Mouse (Mus musculus): ENCODE data around the gene Phgr1.
A peak's percentile ranks its signal among the peaks of the same experiment; 100 is the strongest.

Gene Phgr1

DNA sequence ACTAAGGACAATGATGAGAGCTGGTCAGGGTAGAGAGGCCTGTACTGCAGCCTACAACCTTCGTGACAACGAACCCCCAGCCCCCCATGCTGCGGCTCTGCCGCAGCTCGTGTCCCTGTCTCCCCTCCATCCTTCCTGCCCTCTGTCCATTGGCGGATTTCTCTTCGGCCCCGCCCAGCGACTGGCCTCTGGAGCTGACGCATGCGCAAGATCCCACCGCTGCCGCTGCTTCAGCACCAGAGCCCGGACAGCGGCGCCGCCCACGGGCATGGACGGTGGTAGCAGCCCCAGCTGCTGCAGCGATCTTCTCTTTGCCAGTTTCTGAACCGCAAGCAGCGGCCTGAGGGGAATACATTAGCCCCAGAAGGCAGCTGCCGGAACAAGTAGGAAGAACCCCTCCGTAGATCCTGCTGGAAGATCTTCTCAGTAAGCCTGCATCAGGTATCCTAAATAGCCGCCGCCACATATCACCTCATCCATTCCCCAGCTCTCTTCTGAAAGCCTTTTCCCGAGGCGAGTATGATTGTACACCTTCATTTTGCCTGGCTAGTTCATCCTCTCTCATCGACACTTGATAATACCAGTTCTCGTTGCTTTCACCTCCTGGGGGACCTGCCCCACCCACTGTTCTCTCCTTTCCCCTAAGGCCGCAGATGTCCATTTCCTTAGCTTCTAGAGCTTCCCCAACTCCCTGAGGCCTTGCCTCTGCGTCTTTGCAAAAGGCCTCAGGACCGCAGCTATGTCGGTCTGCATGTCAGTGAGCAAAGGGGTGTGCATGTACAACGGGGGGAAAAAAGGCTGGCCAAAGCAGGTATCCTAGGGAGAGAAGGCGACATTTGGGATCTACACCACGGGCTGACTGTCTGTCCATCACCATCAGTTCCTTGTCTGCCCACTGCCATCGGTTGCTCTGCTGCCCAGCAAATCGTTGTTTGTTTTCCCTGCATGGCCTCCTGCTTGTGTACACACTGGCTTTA is 7.2 kb downstream of the Phgr1 start, which contains the start of gene Disp2:
Gene Disp2, plus strand, starts transcription at position 216 of the 977 bp plus-strand sequence.
- peak; percentile 87 to 88 for DNase-seq

DNA sequence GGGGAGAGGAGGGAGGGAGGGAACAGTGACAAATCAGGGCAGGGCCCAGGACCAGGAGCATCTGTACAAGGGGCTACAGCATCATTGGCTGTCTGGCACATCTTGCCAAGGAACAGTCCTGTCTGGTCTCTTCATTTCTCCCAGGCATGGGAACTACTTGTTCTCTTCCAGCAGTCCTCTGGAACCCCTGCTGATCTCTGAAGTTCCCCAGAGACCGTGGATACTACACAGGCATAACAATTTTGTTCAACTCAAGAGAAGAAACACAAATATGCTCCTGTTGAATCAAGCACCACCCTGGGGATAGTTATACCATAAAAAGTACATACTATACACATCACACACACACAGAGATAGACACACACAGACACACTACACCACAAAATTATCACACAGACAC is 8.5 kb downstream of the Phgr1 start:
- DNase-seq, result no peak

DNA sequence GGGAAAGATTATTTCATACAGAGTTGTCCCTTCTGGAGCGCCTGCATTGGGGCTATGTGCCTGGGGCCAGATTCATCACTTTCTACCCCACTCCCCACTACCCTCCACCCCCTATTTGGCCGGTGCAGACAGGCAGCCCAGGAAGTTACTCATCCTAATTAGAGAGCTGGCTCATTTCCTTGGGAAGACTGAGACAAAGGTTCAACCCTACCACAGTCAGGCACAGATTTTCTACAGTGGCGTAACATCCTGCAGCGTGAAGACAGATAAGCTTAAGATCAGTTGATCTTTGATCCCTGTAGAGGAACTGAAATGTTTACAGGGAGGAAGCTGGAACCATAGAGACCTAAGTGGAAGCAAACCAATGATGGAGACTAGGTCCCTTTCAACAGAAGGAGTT is 9.7 kb downstream of the Phgr1 start:
- DNase-seq, result no peak

DNA sequence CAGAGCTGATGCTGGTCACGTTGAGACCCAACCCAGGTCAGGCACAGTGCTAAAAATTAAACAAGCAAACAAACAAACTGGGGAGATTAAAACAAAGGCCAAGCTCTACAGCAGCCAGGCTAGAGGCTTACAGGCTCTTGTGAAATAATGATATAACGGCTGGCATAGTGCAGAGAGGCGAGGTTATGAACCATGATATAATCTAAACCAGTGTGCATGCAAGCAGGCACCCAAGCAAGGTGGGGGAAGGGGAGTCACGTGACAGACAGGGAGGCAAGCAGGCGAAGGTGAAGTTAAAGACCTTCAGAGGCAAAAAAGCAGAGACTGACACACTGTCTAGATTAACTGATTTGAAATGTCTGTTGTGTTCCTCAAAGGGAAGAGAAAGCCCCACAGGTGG is 10.5 kb downstream of the Phgr1 start:
- DNase-seq, result no peak

DNA sequence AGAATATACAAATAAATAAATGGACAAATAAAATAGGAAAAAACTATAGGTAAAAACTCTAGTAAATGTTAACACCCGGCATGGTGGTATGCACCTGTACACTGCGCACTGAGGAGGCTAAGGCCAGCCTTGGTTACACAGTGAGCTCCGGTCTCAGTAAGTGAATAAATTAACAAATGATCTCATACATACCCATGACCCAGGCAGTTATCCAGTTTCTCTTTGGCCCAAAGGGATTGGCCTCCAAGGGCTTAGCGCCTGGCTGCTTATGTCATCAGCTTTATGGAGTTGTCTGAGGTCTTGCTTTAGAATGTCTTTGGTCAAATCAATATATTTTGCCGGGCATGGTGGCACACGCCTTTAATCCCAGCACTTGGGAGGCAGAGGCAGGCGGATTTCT is 11.1 kb downstream of the Phgr1 start:
- no peak for DNase-seq

DNA sequence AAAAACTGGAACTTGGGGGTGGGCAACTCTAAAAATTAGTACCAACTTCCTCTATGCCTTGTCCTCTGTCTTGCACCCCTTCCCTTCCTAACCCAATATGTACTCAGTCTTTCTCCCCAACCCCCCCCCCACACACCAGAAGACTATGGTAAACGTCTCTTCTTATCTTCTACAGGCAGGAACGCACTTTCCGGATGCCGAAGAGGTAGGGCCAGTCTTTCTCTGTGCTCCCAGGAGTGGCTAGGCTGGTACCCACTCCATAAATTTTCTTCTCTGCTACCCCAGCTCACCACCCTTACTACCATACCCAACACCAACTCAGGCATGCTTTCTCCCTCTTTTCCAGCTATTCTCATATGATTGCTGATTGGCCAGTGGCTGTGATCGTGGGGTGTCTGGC is 14.0 kb downstream of the Phgr1 start:
- DNase-seq, result no peak

DNA sequence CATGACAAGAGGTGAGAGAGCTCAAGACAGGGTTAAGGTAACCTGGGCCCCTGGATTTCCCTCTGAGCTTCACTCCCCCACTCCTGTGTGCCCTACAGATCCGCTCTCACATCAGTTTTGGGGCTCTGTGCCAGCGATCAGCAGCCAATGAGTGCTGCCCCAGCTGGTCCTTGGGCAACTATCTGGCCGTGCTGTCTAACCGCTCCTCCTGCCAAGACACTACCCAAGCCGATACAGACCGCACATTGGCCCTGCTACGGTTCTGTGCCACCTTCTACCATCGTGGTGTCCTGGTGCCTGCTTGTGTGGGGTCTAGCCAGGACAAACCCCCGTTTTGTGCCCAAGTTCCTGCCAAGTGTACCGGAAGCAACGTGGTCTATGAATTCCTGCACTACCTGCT is 16.9 kb downstream of the Phgr1 start:
- DNase-seq, result no peak

DNA sequence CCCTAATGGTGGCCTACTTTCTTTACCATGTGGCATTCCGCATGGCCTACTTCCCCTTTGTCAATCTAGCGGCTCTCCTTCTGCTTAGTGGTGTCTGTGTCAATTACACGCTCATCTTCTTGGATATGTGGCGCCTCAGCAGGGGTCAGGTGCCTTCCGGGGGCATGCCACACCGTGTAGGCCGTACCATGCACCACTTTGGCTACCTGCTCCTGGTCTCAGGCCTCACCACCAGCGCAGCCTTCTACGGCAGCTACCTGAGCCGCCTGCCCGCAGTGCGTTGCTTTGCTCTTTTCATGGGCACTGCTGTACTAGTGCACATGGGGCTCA is 17.6 kb downstream of the Phgr1 start:
- no peak for DNase-seq

DNA sequence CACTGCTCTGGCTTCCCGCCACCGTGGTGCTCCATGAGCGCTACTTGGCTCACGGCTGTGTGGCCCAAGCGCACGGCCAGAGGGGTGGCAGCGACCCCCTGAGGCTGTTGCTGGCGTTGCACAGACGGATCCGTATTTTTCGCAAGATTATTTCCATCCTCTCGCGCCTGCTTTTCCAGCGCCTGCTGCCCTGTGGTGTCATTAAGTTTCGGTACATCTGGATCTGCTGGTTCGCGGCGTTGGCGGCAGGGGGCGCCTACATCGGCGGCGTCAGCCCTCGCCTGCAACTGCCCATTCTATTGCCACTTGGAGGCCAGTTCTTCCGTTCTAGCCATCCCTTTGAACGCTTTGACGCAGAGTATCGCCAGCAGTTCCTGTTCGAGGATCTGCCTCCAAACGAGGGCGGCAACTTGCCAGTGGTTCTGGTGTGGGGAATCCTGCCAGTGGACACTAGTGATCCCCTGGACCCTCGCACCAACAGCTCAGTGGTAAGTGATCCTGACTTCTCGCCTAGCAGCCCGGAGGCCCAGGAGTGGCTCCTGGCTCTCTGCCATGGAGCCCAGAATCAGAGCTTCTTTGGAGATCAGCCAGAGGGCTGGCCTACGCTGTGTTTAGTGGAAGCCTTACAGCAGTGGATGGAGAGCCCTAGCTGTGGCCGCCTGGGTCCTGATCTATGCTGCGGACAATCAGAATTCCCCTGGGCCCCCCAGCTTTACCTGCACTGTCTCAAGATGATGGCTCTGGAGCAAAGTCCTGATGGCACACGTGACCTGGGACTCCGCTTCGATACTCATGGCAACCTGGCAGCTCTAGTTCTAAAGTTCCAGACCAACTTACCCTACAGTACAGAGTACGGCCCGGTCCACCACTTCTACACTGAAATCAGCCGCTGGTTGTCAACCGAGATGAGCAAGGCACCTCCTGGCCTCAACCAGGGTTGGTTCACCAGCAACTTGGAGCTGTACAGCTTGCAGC is 18.3 kb downstream of the Phgr1 start:
- DNase-seq, result peak; percentile 58

DNA sequence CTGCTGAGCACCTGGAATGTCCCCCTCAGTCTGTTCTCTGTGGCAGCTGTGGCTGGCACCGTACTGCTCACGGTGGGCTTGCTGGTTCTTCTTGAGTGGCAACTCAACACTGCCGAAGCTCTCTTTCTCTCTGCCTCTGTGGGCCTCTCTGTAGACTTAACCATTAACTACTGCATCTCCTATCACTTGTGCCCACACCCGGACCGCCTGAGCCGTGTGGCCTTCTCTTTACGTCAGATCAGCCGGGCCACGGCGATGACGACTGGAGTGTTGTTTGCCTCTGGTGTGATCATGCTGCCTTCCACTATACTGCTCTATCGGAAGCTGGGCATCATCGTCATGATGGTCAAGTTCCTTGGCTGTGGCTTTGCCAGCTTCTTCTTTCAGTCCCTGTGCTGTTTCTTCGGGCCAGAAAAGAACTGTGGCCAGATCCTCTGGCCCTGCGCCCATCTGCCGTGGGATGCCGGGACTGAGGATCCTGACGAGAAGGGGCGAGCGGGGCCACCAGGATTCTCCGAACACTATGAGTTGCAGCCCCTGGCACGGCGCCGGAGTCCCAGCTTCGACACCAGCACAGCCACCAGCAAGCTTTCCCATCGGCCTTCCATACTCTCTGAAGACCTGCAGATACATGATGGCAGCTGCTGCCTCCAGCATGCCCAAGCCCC is 19.2 kb downstream of the Phgr1 start:
- no peak for DNase-seq

DNA sequence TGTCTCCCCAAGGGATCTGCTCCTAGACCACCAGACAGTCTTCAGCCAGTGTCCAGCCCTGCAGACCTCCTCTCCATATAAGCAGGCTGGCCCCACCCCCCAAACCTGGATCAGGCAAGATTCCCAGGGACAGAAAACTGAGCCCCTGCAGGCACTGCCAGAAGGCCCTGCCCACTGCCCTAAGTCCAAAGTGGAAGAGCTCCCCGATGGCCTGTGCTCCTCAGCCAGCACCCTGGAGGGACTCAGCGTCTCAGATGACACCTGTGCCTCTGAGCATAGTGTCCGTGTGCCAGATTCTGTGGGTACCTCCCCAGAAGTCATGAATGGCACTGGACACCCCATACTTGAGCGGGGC is 19.7 kb downstream of the Phgr1 start:
- DNase-seq, result no peak

DNA sequence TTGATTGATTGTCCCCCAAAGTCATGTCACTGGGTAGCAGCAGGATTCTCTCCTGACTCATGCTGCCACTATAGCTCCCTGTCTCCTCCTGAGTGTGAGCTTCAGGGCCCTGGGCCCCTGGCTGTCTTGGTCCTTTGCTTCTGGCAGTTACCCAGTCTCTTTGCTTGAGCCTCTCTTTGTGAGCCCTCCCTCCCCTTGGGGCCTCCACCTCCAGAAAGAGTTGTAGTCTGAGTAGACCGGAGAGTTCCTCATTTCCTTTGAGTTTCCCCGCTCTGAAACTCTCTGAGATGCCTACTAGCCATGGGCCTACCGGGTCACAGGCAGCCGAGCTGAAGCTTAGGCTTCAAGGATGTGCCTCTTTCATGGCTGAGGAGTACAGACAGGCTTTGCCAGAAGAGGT is 21.1 kb downstream of the Phgr1 start:
- DNase-seq, result no peak

DNA sequence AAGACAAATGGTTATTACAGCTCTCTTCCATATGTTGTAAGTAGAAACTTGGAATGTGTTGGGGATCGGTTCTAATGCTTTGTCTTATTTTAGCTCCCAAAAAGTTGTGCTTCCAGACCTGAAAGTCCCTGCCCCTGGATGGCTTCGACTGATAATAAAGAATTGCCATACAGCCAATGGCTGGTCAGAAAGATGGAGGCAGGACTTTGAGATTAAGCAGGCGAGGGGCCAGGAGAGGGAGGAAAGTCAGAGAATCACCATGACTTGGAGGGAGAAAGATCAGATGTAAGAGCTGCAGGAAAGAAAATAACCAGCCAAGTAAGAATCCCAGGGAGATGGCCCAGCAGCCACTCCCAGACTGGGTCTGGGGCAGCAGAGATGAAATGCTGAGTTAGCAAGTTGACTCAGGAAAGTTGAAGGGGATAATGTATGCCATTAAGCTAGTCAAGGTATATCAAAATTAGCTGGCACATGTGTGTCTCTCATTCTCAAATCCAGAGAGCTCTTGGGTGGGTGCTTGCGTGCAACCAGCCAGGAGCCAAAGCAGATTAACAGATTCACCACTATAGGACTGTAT is 30.1 kb downstream of the Phgr1 start:
- DNase-seq, result no peak

DNA sequence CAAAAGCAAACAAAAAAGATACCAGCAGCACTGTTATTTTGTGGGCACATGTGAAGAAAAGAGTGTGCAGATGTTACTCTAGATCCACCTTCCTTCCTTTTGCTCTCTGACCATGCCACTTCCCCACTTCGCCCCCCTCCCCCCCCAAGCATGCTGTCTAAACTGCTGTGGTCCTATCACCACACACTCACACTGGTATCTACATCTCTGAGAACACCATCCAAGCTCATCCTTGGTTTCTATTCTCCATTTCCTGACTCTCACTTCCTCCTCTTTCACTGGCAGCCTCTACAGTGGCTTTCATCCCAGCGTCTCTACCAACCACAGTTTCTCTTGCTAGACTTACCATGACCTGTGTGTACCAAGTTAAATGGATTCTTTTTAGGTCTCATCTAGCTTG is 31.9 kb downstream of the Phgr1 start:
- peak; percentile 47 to 58 for DNase-seq

DNA sequence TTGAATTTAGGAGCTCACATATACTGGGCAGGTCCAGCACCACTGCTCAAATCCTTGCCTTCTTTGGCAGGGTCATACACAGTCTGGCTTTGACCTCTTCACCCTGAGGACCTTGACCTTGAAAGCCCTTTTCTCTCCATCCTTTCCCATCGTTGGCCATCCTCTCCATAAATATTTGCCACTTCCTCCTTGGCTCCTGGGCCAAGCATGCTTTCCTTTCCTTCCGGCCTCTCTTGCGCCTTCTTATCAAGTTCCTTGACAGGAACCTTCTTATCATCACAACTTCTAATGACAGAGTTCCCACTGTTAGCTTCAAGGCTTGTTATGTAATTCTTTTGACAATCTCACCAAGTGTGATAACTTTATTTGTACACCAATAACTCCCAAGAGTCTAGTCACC is 32.6 kb downstream of the Phgr1 start:
- no peak for DNase-seq

DNA sequence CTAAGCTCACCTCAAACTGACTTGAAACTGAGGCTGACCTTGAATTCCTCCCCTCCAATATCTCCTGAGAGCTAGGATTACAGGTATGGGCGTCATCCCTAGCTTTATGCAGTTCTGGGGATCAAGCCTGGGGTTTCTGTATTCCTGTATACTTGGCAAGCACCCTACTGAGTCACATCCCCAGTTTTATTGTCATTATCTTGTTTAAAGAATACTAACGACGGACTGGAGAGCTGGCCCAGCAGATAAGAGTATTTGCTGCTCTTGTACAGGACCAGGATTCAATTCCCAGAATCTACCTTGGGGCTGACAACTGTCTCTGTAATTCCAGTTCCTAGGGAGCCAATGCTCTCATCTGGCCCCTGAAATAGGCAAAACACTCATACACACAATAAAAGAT is 33.2 kb downstream of the Phgr1 start:
- no peak for DNase-seq

DNA sequence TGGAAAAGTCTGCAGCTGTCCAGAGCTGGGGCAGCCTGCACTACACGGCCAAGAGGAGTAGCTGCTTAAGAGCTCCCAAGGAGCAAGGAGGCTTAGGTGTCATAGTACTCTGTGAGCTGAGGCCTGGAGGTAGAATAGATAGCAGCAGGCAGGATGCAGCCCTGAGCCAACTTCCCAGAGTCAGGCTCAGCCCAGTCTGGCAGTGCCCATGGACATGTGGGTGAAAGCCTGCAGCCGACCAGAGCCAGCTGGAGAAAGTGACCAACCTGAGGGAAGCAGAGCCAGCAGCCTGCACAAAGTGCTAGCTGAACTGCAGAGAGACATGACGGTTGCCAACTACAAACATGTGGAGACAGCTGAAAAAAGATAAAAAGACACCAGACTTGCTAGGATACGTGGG is 34.3 kb downstream of the Phgr1 start:
- no peak for DNase-seq

DNA sequence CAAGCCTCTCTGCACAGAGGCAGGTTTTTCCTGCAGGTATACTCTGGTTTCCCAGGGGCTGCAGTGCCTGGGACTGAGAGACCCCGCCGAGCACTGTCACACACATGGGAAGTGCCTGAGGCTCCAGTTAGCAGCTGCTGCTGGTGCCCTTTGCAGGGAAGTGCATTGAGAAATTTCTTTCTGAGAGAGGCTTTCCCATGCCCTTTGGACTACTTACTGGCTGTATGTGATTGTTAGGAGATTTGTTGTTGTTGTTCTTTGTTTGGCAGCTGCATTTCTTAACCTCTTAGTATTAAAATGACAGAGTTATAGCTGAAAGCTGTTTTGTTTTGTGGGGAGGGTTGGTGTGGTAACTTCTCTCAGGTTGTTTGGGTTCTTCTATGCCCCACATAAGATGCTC is 38.3 kb downstream of the Phgr1 start:
- DNase-seq, result no peak

DNA sequence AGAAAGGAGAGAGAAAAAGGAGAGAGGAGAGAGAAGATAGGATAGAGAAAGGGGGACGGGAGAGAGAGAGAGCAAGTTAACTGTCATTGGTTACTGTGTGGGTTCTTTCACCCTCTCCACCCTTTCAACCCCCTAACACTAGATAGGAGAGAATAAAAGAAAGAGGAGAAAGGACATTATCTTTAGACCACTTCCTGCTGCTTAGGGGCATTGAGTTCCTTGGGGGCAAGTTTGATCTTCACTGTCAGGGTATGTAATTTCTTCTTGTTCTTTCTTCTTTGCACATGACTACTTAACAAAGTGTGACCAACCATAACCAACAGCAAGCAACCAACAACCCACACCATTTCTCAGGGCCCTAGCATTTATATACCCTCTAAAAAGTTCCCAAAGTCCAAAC is 40.2 kb downstream of the Phgr1 start:
- DNase-seq, result no peak

DNA sequence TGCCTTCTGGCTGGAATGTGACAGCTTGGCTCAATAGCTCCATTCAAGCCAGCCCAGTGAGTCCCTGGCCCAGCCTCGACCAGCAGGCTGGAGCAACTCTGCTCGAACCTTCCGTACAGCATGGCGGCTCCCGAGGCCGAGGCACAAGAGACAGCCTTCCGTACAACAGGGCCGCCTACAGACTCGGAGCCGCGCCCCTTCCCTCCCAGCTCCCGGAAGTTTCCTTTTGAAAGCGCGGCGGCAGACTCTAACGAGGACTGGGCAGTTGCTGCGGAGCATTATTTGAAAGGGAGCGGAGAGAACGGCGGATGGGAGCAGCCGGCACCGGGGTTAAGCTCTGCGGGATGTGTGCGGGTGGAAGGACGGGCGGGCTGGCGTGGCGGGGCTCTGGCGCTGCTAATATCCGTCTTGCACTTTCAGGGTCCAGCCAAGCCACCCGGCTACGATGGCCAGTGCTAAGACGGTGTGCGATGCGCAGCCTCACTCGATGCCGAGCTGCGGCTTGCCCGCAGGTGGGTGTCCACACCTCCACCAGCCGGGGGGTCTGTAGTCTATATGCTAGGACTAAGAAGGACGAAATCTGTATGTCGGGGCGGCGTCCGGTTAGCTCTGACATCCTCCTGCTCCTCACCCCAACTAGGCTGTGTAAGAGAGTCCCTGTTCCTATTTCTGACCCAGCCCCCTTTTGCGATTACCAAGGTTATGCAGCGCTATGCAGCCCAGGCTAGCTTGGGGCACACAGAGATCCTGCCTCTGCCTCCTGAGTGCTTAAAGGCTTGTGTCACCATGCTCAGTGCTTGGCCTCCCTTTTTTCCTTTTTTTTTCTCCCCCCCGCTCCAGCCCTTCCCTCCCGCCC is 41.6 kb downstream of the Phgr1 start, which contains the start of gene Knstrn:
Gene Knstrn, plus strand, starts transcription at position 23 of the 856 bp plus-strand sequence.
- DNase-seq, result peak; percentile 92 to 93

DNA sequence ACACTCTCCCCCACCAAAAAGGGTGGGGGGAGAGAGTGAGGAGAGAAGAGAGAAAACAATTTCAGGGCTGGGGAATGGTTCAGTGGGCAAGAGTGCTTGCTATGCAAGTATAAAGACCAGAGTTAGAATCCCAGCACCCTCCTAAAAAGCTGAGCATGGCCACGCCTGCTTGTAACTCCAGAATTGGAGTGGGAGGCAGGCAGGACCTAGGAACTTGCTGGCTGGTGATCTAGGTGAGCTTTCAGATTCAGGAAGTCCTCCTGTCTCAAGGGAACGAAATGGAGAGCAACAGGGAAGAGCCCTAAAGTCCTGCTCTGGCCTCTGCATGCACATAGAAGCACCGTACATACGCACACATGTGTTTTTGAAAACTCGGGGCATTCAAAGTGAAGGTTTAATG is 50.2 kb downstream of the Phgr1 start:
- DNase-seq, result no peak

DNA sequence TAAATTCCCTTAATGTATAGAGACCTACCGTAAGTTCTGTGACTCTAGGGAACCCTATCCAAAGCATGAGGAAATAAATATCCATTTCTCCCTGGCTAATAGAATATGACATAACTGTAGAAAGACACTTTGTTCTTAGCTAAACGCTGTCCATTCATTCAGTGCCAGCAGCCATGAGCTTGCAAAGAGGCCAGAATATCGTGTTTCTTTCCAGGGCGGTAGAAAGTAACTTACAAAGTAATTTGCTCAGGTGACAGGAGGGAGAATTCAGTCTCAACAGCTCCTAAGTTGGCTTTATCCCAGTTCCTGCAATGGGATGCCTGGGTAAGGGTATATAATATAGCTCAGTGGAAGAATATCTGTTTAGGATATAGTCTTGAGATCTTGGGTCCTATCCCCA is 51.8 kb downstream of the Phgr1 start:
- no peak for DNase-seq

Data from B cell, adult 2 months (primary cell).